In genomic region chr4:133728256-133728655, GRCm38 (mm10) we compare ENCODE assay signal across 10 mouse cellular contexts. TPM values are rescaled to one million over a fixed set of nuclear protein-coding genes. Genes with fewer than 3 reads are reported as not detected.
DNase-seq lines count a peak whose midpoint lies in the region; ATAC-seq lines count a peak whose summit lies in the region.
"Had no signal": no experiment of that assay in that cellular context is flagged by ENCODE, and none has a peak within 500 bp of the region (broad histone marks: within the 10 kb centered on the region; RNA-seq: fewer than 3 reads in every experiment).

No protein-coding gene starts in this region.

- peaks cover 6% of the 10 kb centered on the region; the same call in 1 of the 2 replicates for H3K36me3 ChIP-seq in heart, embryonic 10.5 days
- H3K36me3 ChIP-seq in heart, embryonic 11.5 days (ENCODE audit: control insufficient read depth, insufficient read depth, low read length): no peaks in the 10 kb centered on the region
- H3K36me3 ChIP-seq in megakaryocyte, embryonic 14.5 days (replicated peaks; ENCODE audit: low read length): peaks cover 63% of the 10 kb centered on the region
- H3K36me3 ChIP-seq in forebrain, embryonic 16.5 days (ENCODE audit: control insufficient read depth, insufficient read depth): no peaks in the 10 kb centered on the region
- no peaks in the 10 kb centered on the region for H3K36me3 ChIP-seq in neural tube, embryonic 14.5 days (ENCODE audit: control insufficient read depth, insufficient read depth, low read length)

- H3K4me1 ChIP-seq in heart, embryonic 10.5 days: peaks cover 79% of the 10 kb centered on the region
- H3K4me1 ChIP-seq in heart, embryonic 11.5 days (ENCODE audit: control insufficient read depth, insufficient read depth, low read length): peaks cover 79% of the 10 kb centered on the region
- H3K4me1 ChIP-seq in megakaryocyte, embryonic 14.5 days: peaks cover 85% of the 10 kb centered on the region
- peaks cover 79% of the 10 kb centered on the region for H3K4me1 ChIP-seq in forebrain, embryonic 16.5 days (replicated peaks; ENCODE audit: control insufficient read depth, insufficient read depth, low read length)
- H3K4me1 ChIP-seq in neural tube, embryonic 14.5 days (ENCODE audit: control insufficient read depth, insufficient read depth, low read length): peaks cover 58% of the 10 kb centered on the region

- no peaks in the 10 kb centered on the region for H3K9me3 ChIP-seq in heart, embryonic 10.5 days
- H3K9me3 ChIP-seq in heart, embryonic 11.5 days (replicated peaks; ENCODE audit: control insufficient read depth, low read length): no peaks in the 10 kb centered on the region
- H3K9me3 ChIP-seq in megakaryocyte, embryonic 14.5 days: no peaks in the 10 kb centered on the region
- H3K9me3 ChIP-seq in forebrain, embryonic 16.5 days (ENCODE audit: control insufficient read depth, low read length): no peaks in the 10 kb centered on the region
- H3K9me3 ChIP-seq in neural tube, embryonic 14.5 days (ENCODE audit: control insufficient read depth, low read length): no peaks in the 10 kb centered on the region

- no peak overlapping the region; the same call in 1 of the 2 replicates for H3K4me2 ChIP-seq in heart, embryonic 11.5 days
- peak overlapping the region; percentile 50 for H3K4me2 ChIP-seq in forebrain, embryonic 16.5 days (ENCODE audit: low read length)
- peak overlapping the region; percentile 23; the same call in 1 of the 2 replicates for H3K4me2 ChIP-seq in neural tube, embryonic 14.5 days (ENCODE audit: low read depth, low read length)

- 28% methylated on average over 9 of the region's 9 CpGs for WGBS in heart, embryonic 10.5 days
- WGBS in heart, embryonic 11.5 days (ENCODE audit: insufficient replicate concordance): 31% methylated on average over 9 of the region's 9 CpGs
- 12% methylated on average over 9 of the region's 9 CpGs for WGBS in forebrain, embryonic 16.5 days
- 10% methylated on average over 9 of the region's 9 CpGs for WGBS in neural tube, embryonic 14.5 days

- no peak for DNase-seq in heart, embryonic 10.5 days (ENCODE audit: low spot score)
- no peak for DNase-seq in retina, postnatal 1 day
- DNase-seq in kidney, adult 18-20 months: no peak
- DNase-seq: adrenal gland, adult 8-10 months had no signal

- H3K9ac ChIP-seq in heart, embryonic 11.5 days (ENCODE audit: low read depth, low read length): no peak overlapping the region
- no peak overlapping the region for H3K9ac ChIP-seq in forebrain, embryonic 16.5 days (replicated peaks; ENCODE audit: low read depth, low read length)
- no peak overlapping the region for H3K9ac ChIP-seq in neural tube, embryonic 14.5 days (replicated peaks; ENCODE audit: low read depth, low read length)

- H3K27me3 ChIP-seq in heart, embryonic 10.5 days (ENCODE audit: insufficient read depth, poor library complexity, severe bottlenecking): no peaks in the 10 kb centered on the region
- H3K27me3 ChIP-seq in heart, embryonic 11.5 days (ENCODE audit: control insufficient read depth, insufficient read depth, low read length): no peaks in the 10 kb centered on the region
- no peaks in the 10 kb centered on the region for H3K27me3 ChIP-seq in megakaryocyte, embryonic 14.5 days (replicated peaks)
- H3K27me3 ChIP-seq in forebrain, embryonic 16.5 days (replicated peaks; ENCODE audit: control insufficient read depth, insufficient read depth, low read length): no peaks in the 10 kb centered on the region
- no peaks in the 10 kb centered on the region for H3K27me3 ChIP-seq in neural tube, embryonic 14.5 days (ENCODE audit: control insufficient read depth, insufficient read depth, low read length)
- H3K27me3 ChIP-seq: CH12.LX had no signal

- H3K27ac ChIP-seq in heart, embryonic 10.5 days: peak overlapping the region; percentile 4; the same call in 1 of the 2 replicates
- no peak overlapping the region for H3K27ac ChIP-seq in heart, embryonic 11.5 days (ENCODE audit: low read depth, low read length)
- peak overlapping the region; percentile 97; the same call in 1 of the 2 replicates for H3K27ac ChIP-seq in forebrain, embryonic 16.5 days (ENCODE audit: low read length)
- H3K27ac ChIP-seq in neural tube, embryonic 14.5 days (ENCODE audit: low read depth, low read length): no peak overlapping the region

- 0 out of 2 replicates have a peak overlapping the region, but pooled peaks have one; percentile 47 for H3K4me3 ChIP-seq in heart, embryonic 10.5 days
- no peak overlapping the region for H3K4me3 ChIP-seq in heart, embryonic 11.5 days (ENCODE audit: low read depth, low read length)
- peak overlapping the region; percentile 53 for H3K4me3 ChIP-seq in megakaryocyte, embryonic 14.5 days (replicated peaks)
- no peak overlapping the region for H3K4me3 ChIP-seq in forebrain, embryonic 16.5 days (replicated peaks; ENCODE audit: low read length)
- no peak overlapping the region for H3K4me3 ChIP-seq in neural tube, embryonic 14.5 days (ENCODE audit: low read depth, low read length)

- no peak for ATAC-seq in heart, embryonic 11.5 days (replicated peaks; ENCODE audit: insufficient number of reproducible peaks, low FRiP score, low TSS enrichment)
- no peak for ATAC-seq in megakaryocyte, adult 5-6 weeks (ENCODE audit: poor library complexity, severe bottlenecking)
- no peak for ATAC-seq in forebrain, embryonic 16.5 days
- ATAC-seq in neural tube, embryonic 14.5 days (ENCODE audit: low read depth): no peak

RNA-seq across cellular contexts. Expression of gene Arid1a, which starts 28.3 kb away (rescaled TPM):
- 23.8 and 31.5 TPM in 2 replicates for polyA plus RNA-seq in heart, embryonic 10.5 days (2016; fragmentation: Nextera tagmentation; extraction: Ambion mirVana)
- 26.7 and 34.2 TPM in 2 replicates for polyA plus RNA-seq in heart, embryonic 11.5 days (2014; fragmentation: Nextera tagmentation; extraction: Ambion mirVana)
- 29.1 and 51.7 TPM in 2 replicates for polyA plus RNA-seq in megakaryocyte, embryonic 14.5 days (2012; ENCODE audit: insufficient read depth, low replicate concordance)
- total RNA-seq in megakaryocyte, adult 5-6 weeks (2015): 95.9 and 112 TPM in 2 replicates
- 29.7 and 40.6 TPM in 2 replicates for total RNA-seq in megakaryocyte, adult 5-6 weeks (2017)
- polyA plus RNA-seq in forebrain, embryonic 16.5 days (2015; fragmentation: Nextera tagmentation; extraction: Ambion mirVana): 36.4 and 41.4 TPM in 2 replicates
- polyA plus RNA-seq in neural tube, embryonic 14.5 days (2014; fragmentation: Nextera tagmentation; extraction: Ambion mirVana): 40.6 and 45.6 TPM in 2 replicates

RNA-seq across cellular contexts. Expression of gene Pigv, which starts 55.8 kb away (rescaled TPM):
- polyA plus RNA-seq in heart, embryonic 10.5 days (2016; fragmentation: Nextera tagmentation; extraction: Ambion mirVana): 15.2 and 16.4 TPM in 2 replicates
- 11.4 and 13.9 TPM in 2 replicates for polyA plus RNA-seq in heart, embryonic 11.5 days (2014; fragmentation: Nextera tagmentation; extraction: Ambion mirVana)
- polyA plus RNA-seq in megakaryocyte, embryonic 14.5 days (2012; ENCODE audit: insufficient read depth, low replicate concordance): 9.8 and 12.4 TPM in 2 replicates
- 7.5 and 7.8 TPM in 2 replicates for total RNA-seq in megakaryocyte, adult 5-6 weeks (2015)
- 7.2 and 7.9 TPM in 2 replicates for total RNA-seq in megakaryocyte, adult 5-6 weeks (2017)
- polyA plus RNA-seq in forebrain, embryonic 16.5 days (2015; fragmentation: Nextera tagmentation; extraction: Ambion mirVana): 14.7 and 15.5 TPM in 2 replicates
- polyA plus RNA-seq in neural tube, embryonic 14.5 days (2014; fragmentation: Nextera tagmentation; extraction: Ambion mirVana): 10.9 and 13.0 TPM in 2 replicates

Comparison
In these comparisons a context has a peak if more than half of its experiments do, and no peak if none do; other contexts are left out.
1. H3K27ac ChIP-seq: peak in heart, embryonic 10.5 days (single experiment) and forebrain, embryonic 16.5 days (single experiment); none in heart, embryonic 11.5 days (single experiment) and neural tube, embryonic 14.5 days (single experiment).
2. H3K4me3 ChIP-seq: peak in heart, embryonic 10.5 days (single experiment) and megakaryocyte, embryonic 14.5 days (single experiment); none in heart, embryonic 11.5 days (single experiment), forebrain, embryonic 16.5 days (single experiment) and neural tube, embryonic 14.5 days (single experiment).